Mouse (Mus musculus): ENCODE results near the gene Mbd4. TPM values are rescaled to one million over a fixed set of nuclear protein-coding genes. Genes with fewer than 3 reads are reported as not detected.
"Not testable (repeated sequence)": the region's sequence is repeated elsewhere in the genome, so short reads cannot be mapped to it uniquely, and the experiment has no call there.

Mbd4 gene
- polyA plus RNA-seq, 1 experiment from 2014 or later = 32.3 TPM

DNA sequence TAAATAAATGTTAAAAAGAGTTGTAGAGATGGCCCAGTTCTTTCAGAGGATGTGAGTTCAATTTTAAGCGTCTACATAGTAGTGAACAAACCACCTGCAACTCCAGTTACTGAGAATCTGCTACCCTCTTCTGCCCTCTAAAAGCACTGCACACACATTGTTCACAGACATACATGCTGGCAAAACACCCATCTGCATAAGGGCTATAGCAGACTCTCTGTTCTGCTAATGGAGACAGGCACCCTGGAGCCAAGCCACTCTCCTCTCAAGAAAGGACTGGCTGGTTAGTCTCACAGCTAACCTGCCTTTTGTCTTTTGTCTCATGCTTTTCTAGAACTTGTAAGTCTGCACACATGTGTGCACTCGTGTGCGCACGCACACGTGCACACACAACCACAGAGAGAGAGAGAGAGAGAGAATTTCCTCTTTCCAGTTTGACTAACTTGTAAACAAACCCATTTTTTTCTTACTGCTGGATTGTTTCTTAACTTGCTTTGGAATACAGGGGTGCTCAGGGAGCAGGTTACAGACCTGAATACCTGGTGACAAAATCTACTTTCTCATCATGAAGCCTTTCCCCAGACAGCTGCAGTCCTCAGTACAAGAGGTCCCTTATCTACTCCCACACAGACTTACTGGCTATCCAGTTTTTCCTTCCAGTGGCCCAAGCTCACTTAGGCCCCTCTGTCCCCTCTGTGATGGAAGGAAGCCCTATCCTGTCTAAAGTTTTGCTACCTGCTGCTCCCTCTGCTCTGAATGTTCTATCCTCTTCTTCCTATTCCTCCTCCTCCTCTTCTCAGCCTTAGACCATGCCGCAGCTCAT is 22.2 kb downstream of the Mbd4 start:
- DNase-seq (ENCODE audit: low spot score) = no peak
- 0 out of 2 replicates have a peak, but pooled peaks cover 3% of the 10 kb centered on the region for H3K36me3 ChIP-seq
- no peaks in the 10 kb centered on the region for H3K9me3 ChIP-seq (replicated peaks)
- 84% methylated on average over 6 of the region's 6 CpGs for WGBS
- no peak overlapping the region for H3K27ac ChIP-seq (replicated peaks)
- H3K4me1 ChIP-seq = no peaks in the 10 kb centered on the region
- H3K4me3 ChIP-seq = no peak overlapping the region
- H3K27me3 ChIP-seq (ENCODE audit: low read depth, poor library complexity, severe bottlenecking) = no peaks in the 10 kb centered on the region

- Histone ChIP-seq H3K27ac (replicated peaks) (peak overlapping the region; percentile 64), H3K4me3 (peak overlapping the region; percentile 35)
- not testable (repeated sequence) for H3K4me1 ChIP-seq; H3K36me3 ChIP-seq; H3K9me3 ChIP-seq (replicated peaks); H3K27me3 ChIP-seq (ENCODE audit: low read depth, poor library complexity, severe bottlenecking)
- DNase-seq (ENCODE audit: low spot score) = peak; percentile 80
- WGBS = 3% methylated on average over 6 of the region's 11 CpGs
These were observed 29.2 kb downstream of the Mbd4 start for GRCm38 (mm10) chr6:115823850-115824464.

DNA sequence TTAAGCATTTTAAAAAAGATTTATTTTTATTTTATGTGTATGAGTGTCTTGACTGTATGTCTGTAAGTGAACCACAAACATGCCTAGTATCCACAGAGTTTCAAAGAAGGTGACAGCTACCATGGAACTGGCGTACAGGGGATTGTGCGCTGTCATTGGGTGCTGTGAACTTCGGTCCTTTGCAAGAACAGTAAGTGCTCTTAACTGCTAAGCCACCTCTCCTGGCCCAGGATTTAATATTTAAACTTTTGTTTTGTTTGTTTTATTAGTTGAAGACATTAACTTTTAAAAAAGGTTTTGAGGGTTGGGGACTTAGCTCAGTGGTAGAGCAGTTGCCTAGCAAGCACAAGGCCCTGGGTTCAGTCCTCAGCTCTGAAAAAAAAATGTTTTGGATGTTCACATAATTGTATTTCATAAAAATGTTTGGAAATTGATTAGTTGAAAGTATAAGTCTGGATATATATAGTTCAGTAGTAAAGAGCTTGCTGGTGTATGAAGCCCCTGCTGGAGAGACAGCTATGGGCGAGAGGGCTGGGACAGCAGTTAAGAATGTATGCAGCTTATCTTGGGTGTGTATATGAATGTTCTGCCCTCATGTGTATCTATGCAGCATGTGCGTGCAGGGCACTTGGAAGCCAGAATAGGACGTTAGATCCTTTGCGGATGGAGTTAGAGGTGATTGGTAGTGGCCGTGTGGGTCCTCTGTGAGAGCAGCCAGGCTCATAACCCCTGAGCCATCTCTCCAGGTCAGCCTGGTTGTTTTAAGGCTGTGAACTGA is 31.8 kb downstream of the Mbd4 start:
- H3K4me3 ChIP-seq = no peak overlapping the region
- 87% methylated on average over 8 of the region's 8 CpGs for WGBS
- H3K27me3 ChIP-seq (ENCODE audit: low read depth, poor library complexity, severe bottlenecking) = no peaks in the 10 kb centered on the region
- no peak for DNase-seq (ENCODE audit: low spot score)
- H3K36me3 ChIP-seq = no peaks in the 10 kb centered on the region
- H3K4me1 ChIP-seq = peaks cover 8% of the 10 kb centered on the region; the same call in 1 of the 2 replicates
- H3K27ac ChIP-seq (replicated peaks) = no peak overlapping the region
- no peaks in the 10 kb centered on the region for H3K9me3 ChIP-seq (replicated peaks)

- Histone ChIP-seq H3K36me3 (no peaks in the 10 kb centered on the region), H3K4me3 (no peak overlapping the region)
- WGBS = 75% methylated on average over 2 of the region's 2 CpGs
These were observed 35.0 kb downstream of the Mbd4 start for GRCm38 (mm10) chr6:115818129-115818528.

DNA sequence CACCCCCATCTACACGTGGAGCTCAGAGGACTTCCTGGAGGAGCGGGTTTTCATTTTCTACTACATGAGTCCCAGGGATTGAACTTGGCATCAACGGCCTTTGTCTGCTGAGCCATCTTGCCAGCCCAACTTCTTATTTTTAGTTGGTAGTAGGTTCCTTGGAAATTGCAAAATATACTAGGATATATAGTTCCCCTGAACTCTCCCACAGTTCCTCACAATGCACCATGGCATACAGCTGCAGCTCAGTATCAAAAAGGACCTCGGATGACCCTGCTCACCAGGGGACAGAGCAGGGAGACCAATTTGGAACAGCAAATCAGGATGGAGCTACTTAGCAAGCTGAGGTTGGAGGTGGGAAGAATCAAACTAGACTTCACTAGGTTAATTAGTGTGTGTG is 38.1 kb downstream of the Mbd4 start:
- 85% methylated on average over 4 of the region's 4 CpGs for WGBS

More at GRCm38 (mm10) chr6:115818129-115818528, 35.0 kb downstream of the Mbd4 start:
- Histone ChIP-seq H3K27ac (replicated peaks) (no peak overlapping the region), H3K4me1 (peaks cover 9% of the 10 kb centered on the region), H3K9me3 (replicated peaks) (no peaks in the 10 kb centered on the region), H3K27me3 (ENCODE audit: low read depth, poor library complexity, severe bottlenecking) (no peaks in the 10 kb centered on the region)
- DNase-seq (ENCODE audit: low spot score) = no peak

DNA sequence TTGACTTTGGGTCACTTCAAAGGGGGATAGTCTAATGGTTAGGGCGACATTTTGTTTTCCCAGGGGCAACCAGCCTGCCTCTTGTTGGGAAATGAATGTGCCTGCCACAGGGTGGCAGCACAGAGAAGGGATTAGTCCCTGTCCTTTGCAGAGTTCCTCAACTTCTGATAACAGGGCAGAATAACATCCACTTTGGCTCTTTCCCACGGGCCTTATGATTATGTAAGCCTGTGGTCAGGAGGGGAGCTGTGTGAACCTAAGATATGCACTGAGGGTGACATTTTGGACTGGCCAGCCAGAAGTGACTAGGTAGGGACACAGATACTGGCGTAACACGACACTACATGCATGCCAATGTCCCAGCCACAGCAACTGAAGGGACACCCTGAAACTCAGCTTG is 39.1 kb downstream of the Mbd4 start:
- peaks cover 9% of the 10 kb centered on the region for H3K4me1 ChIP-seq
- H3K27me3 ChIP-seq (ENCODE audit: low read depth, poor library complexity, severe bottlenecking) = no peaks in the 10 kb centered on the region
- peak overlapping the region; percentile 39; the same call in 1 of the 2 replicates for H3K27ac ChIP-seq (replicated peaks)
- peak; percentile 59 for DNase-seq (ENCODE audit: low spot score)
- H3K9me3 ChIP-seq (replicated peaks) = no peaks in the 10 kb centered on the region
- 42% methylated on average over 4 of the region's 4 CpGs for WGBS
- H3K36me3 ChIP-seq = no peaks in the 10 kb centered on the region
- no peak overlapping the region for H3K4me3 ChIP-seq

More for the DNA sequence above, 38.1 kb downstream of the Mbd4 start:
- H3K27me3 ChIP-seq (ENCODE audit: low read depth, poor library complexity, severe bottlenecking) = no peaks in the 10 kb centered on the region
- H3K4me1 ChIP-seq = peaks cover 9% of the 10 kb centered on the region
- no peak overlapping the region for H3K4me3 ChIP-seq
- H3K36me3 ChIP-seq = no peaks in the 10 kb centered on the region
- no peaks in the 10 kb centered on the region for H3K9me3 ChIP-seq (replicated peaks)
- no peak for DNase-seq (ENCODE audit: low spot score)
- H3K27ac ChIP-seq (replicated peaks) = no peak overlapping the region

DNA sequence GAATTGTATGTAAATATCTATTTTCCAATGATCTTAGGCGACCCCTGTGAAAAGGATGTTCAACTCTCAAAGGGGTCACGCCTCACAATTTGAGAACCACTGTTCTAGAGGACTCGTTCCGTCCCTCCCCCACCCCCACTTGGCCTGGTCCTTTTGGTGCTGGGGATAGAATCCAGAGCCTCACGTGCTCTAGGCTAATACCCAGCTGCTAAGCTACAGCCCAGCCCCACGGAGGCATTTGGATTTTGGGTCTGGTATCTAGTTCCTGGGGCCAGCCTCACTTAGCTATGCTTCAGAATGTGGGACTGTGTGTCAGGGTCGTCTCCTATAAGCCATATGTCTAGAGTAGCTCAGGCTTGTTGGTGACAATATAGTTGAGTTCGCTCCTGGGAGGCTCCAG is 41.6 kb downstream of the Mbd4 start:
- Histone ChIP-seq H3K4me3 (no peak overlapping the region), H3K9me3 (replicated peaks) (no peaks in the 10 kb centered on the region), H3K27me3 (ENCODE audit: low read depth, poor library complexity, severe bottlenecking) (no peaks in the 10 kb centered on the region), H3K36me3 (peaks cover 12% of the 10 kb centered on the region), H3K27ac (replicated peaks) (no peak overlapping the region), H3K4me1 (peaks cover 17% of the 10 kb centered on the region)
- no peak for DNase-seq (ENCODE audit: low spot score)
- 79% methylated on average over 8 of the region's 8 CpGs for WGBS

DNA sequence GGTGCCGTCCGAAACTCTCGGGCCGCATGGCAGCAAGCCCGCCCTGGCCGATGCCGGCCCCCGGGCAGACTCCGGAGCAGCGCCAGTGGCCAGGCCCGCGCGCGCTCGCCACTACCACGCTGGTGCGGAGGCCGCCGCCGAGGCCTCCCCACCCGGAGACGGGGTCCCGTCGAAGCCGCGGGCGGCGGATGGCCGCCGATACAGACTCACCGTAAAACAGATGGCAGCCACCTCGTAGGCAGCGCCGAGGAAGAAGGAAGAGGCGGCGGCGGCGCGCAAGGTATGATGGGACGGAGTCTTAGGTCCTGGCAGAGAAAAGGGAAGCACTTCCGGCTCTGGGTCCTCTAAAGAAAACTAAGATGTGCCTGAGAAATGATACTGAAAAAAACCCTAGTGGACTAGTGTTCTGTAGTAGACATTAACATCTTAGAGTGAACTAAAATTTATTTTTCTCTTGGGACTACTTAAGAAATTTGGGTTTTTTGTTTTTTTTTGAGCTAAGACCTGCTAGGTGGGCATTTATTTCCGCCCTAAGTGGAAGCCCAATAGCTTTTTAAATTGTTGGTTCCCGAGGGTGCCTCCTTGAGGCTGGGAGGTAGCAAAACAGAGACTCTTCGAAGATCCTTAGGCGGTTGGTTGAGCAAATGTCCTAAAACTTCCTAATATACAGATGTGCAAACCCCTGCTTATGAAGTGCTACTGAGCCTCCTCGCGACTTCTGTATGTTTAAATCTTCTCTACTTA is 44.5 kb downstream of the Mbd4 start, which contains the start of gene Rpl32:
Rpl32 (minus strand) TSS at position 260 of the 744 bp plus-strand sequence.
- peak within 1 kb of the TSS; percentile 95 for H3K27ac ChIP-seq (replicated peaks)
- H3K9me3 ChIP-seq (replicated peaks) = no peaks in the 10 kb centered on the region

GRCm38 (mm10) chr6:115808196-115808487 is 45.0 kb downstream of the Mbd4 start:
- DNase-seq (ENCODE audit: low spot score) = no peak
- WGBS = under 1% methylated on average over 22 of the region's 22 CpGs
- H3K27me3 ChIP-seq (ENCODE audit: low read depth, poor library complexity, severe bottlenecking) = no peaks in the 10 kb centered on the region
- peaks cover 47% of the 10 kb centered on the region for H3K36me3 ChIP-seq
- H3K4me3 ChIP-seq = peak overlapping the region; percentile 98
- H3K27ac ChIP-seq (replicated peaks) = peak overlapping the region; percentile 95
- no peaks in the 10 kb centered on the region for H3K9me3 ChIP-seq (replicated peaks)
- H3K4me1 ChIP-seq = peaks cover 19% of the 10 kb centered on the region

More for the DNA sequence above, 44.5 kb downstream of the Mbd4 start, which contains the start of gene Rpl32:
- WGBS = under 1% methylated on average over 47 of the region's 47 CpGs
- H3K4me3 ChIP-seq = peak within 1 kb of the TSS; percentile 98
- H3K4me1 ChIP-seq = peaks cover 19% of the 10 kb centered on the region
- H3K27me3 ChIP-seq (ENCODE audit: low read depth, poor library complexity, severe bottlenecking) = no peaks in the 10 kb centered on the region
- DNase-seq (ENCODE audit: low spot score) = peak; percentile 86
- peaks cover 42% of the 10 kb centered on the region for H3K36me3 ChIP-seq

GRCm38 (mm10) chr6:115807464-115808195 is 45.5 kb downstream of the Mbd4 start:
- Histone ChIP-seq H3K27ac (replicated peaks) (peak overlapping the region; percentile 95), H3K4me3 (peak overlapping the region; percentile 98), H3K4me1 (peaks cover 19% of the 10 kb centered on the region), H3K9me3 (replicated peaks) (no peaks in the 10 kb centered on the region), H3K36me3 (peaks cover 52% of the 10 kb centered on the region), H3K27me3 (ENCODE audit: low read depth, poor library complexity, severe bottlenecking) (no peaks in the 10 kb centered on the region)
- DNase-seq (ENCODE audit: low spot score) = peak; percentile 25
- WGBS = 5% methylated on average over 15 of the region's 15 CpGs

DNA sequence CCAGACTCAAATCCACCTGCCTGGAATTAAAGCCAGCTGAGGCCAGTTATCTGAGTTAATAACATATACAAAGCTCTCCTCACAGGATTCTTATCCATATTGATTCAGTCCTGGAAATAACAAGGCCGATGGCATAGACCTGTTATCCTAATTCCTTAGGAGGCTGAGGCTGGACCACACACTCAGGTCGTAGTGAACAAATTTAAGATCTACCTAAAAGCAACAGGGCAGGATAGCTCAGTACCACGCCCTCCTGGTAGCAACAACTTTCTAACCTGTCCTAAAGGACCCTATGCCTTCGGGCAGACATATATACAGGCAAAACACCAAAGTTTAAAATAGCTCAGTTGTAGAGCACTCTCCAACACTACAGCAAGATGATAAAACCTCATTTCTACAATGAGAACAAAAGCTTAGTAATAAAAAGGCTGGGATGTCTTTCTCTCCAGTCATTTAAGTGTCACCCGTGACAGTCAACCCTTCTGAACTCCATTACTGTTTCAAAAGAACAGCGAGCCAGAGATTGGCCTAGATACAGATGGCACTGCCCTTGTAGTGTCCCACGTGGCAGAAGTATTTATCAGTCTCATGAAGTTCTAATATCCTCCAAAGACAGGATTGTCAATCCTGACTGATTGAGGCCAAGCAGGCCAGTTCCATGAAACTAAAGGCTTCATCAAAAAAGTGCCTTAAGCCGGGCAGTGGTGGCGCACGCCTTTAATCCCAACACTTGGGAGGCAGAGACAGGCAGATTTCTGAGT is 48.6 kb downstream of the Mbd4 start:
- Histone ChIP-seq H3K4me3 (no peak overlapping the region), H3K9me3 (replicated peaks) (no peaks in the 10 kb centered on the region), H3K27me3 (ENCODE audit: low read depth, poor library complexity, severe bottlenecking) (no peaks in the 10 kb centered on the region), H3K27ac (replicated peaks) (no peak overlapping the region), H3K4me1 (peaks cover 19% of the 10 kb centered on the region), H3K36me3 (peaks cover 82% of the 10 kb centered on the region)
- WGBS = 75% methylated on average over 10 of the region's 10 CpGs
- no peak for DNase-seq (ENCODE audit: low spot score)
